Mouse (Mus musculus) limb, embryonic 14.5 days (tissue): ENCODE data around the gene Unk. TPM values are rescaled to one million over a fixed set of nuclear protein-coding genes. Genes with fewer than 3 reads are reported as not detected.

Experiments used
- ATAC-seq: fragments of 200-750 bp; cut with Nextera tagmentation; 2 replicates; pipeline ENCODE4 v1.8.0; 2017; ENCODE audit warnings: low read depth, moderate number of reproducible peaks, moderate TSS enrichment; ENCODE audit not compliant: low FRiP score
- DNase-seq: peaks from one replicate; pipeline ENCODE4 v3.0.0-alpha.2; 2015; ENCODE audit warnings: low spot score
- H3K27ac ChIP-seq: fragments of 300-500 bp; sonication (generic); replicated peaks from 2 replicates; pipeline ENCODE4 v1.5.1; 2014; ENCODE audit warnings: low read depth, mild to moderate bottlenecking, low read length, moderate library complexity, mixed read lengths
- H3K27me3 ChIP-seq: fragments of 300-500 bp; sonication (generic); 2 replicates; pipeline ENCODE4 v1.6.1; 2014; ENCODE audit warnings: low read length, mixed read lengths; ENCODE audit not compliant: control insufficient read depth, insufficient read depth
- H3K36me3 ChIP-seq: fragments of 300-500 bp; sonication (generic); 2 replicates; pipeline ENCODE4 v1.6.1; 2014; ENCODE audit warnings: mild to moderate bottlenecking, low read length, moderate library complexity, mixed read lengths; ENCODE audit not compliant: control insufficient read depth, insufficient read depth
- H3K4me1 ChIP-seq: fragments of 300-500 bp; sonication (generic); 2 replicates; pipeline ENCODE4 v1.6.1; 2014; ENCODE audit warnings: antibody characterized with exemption, low read length, mixed read lengths; ENCODE audit not compliant: control insufficient read depth, insufficient read depth
- H3K4me2 ChIP-seq: fragments of 300-500 bp; sonication (generic); replicated peaks from 2 replicates; pipeline ENCODE4 v1.6.1; 2014; ENCODE audit warnings: low read depth, mild to moderate bottlenecking, low read length, moderate library complexity; ENCODE audit not compliant: severe bottlenecking
- H3K4me3 ChIP-seq: fragments of 300-500 bp; sonication (generic); replicated peaks from 2 replicates; pipeline ENCODE4 v1.5.1; 2014; ENCODE audit warnings: low read length
- H3K9ac ChIP-seq: fragments of 300-500 bp; sonication (generic); 2 replicates; pipeline ENCODE4 v1.6.1; 2014; ENCODE audit warnings: mild to moderate bottlenecking, low read depth, low read length, moderate library complexity; ENCODE audit not compliant: severe bottlenecking
- H3K9me3 ChIP-seq: fragments of 300-500 bp; sonication (generic); 2 replicates; pipeline ENCODE4 v1.6.1; 2016; ENCODE audit warnings: low read length; ENCODE audit not compliant: control insufficient read depth
- POLR2A ChIP-seq: fragments of 200-500 bp; IDR thresholded peaks from 2 replicates; pipeline ENCODE4 v1.8.0; 2012; ENCODE audit warnings: inconsistent platforms, mild to moderate bottlenecking, moderate library complexity, borderline replicate concordance; ENCODE audit not compliant: insufficient read depth, insufficient read length; ENCODE audit errors: extremely low read depth
- WGBS: fragments of 180-500 bp; shearing (Covaris S2); extraction: QIAGEN DNeasy Blood & Tissue Kit; methylation state at CpG from one replicate; pipeline ENCODE4 v1.1.7; 2014; 5-methylcytosine and 5-hydroxymethylcytosine counted together
- polyA plus RNA-seq, 2 experiments: library from polyadenylated mRNA; depleted of rRNA in 1 of 2; stranded (reverse) in 1 of 2; unstranded in 1 of 2; fragments of >200 nt; fragmentation: Nextera tagmentation in 1 of 2; extraction: Ambion mirVana in 1 of 2; gene quantifications; 2 replicates each; pipeline versions ENCODE4 v1.2.1 to v1.2.3; 2012 to 2014

Gene Unk
- polyA plus RNA-seq, 2 experiments: 33.1 to 80.3 TPM

DNA sequence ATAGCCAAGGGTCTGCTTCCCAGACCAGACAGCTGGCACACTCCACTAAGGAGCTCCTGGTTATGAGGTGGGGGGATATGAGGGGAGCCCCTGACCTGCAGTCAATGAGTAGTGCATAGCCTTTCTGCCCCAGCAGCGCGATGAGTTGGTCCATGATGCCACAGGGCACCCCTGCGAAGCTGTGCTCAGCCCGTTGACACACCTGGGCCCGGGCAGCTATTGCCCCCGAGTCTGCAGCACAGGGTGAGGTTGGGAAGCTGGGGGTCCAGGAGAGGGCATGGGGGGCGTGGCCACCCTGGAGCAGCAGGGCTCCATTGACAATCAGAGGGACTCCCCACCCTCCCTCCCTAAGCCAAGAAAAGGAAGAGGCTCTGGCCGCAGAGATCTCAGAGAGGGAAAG, 20.0 kb upstream of the Unk start:
- no peaks in the 10 kb centered on the region for H3K27me3 ChIP-seq
- no peak for DNase-seq
- no peak for ATAC-seq
- H3K36me3 ChIP-seq: peaks cover 37% of the 10 kb centered on the region
- no peak overlapping the region for H3K4me3 ChIP-seq
- H3K27ac ChIP-seq: no peak overlapping the region
- H3K9ac ChIP-seq: no peak overlapping the region
- no peaks in the 10 kb centered on the region for H3K9me3 ChIP-seq
- no peak overlapping the region for H3K4me2 ChIP-seq
- H3K4me1 ChIP-seq: peaks cover 22% of the 10 kb centered on the region
- no peak for TF ChIP-seq POLR2A
- 91% methylated on average over 8 of the region's 8 CpGs for WGBS

DNA sequence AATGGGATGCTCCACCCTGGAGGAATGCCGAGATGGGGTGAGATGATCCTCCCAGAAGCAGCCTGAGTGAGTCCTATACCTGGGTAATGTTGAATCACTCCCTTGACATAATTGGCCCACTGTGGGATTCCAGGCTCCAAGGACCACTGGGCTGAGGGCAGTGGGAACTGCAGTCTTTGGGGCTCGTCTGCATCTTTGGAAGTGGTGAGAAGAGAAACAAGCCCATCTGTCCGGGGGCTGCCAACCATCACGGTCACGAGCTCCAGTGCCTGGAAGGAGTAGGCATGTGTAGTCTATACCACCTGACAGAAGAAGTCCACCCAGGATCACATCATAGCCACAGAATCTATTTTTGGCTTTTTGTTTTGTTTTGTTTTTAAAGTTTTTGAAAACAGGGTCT, 19.2 kb upstream of the Unk start:
- WGBS: 86% methylated on average over 5 of the region's 5 CpGs
- ATAC-seq: no peak
- no peak overlapping the region for H3K9ac ChIP-seq
- no peak overlapping the region for H3K4me3 ChIP-seq
- H3K4me2 ChIP-seq: no peak overlapping the region
- no peak for DNase-seq
- H3K27me3 ChIP-seq: no peaks in the 10 kb centered on the region
- H3K9me3 ChIP-seq: no peaks in the 10 kb centered on the region
- peaks cover 37% of the 10 kb centered on the region for H3K36me3 ChIP-seq
- H3K27ac ChIP-seq: no peak overlapping the region
- no peak for TF ChIP-seq POLR2A
- peaks cover 15% of the 10 kb centered on the region for H3K4me1 ChIP-seq

DNA sequence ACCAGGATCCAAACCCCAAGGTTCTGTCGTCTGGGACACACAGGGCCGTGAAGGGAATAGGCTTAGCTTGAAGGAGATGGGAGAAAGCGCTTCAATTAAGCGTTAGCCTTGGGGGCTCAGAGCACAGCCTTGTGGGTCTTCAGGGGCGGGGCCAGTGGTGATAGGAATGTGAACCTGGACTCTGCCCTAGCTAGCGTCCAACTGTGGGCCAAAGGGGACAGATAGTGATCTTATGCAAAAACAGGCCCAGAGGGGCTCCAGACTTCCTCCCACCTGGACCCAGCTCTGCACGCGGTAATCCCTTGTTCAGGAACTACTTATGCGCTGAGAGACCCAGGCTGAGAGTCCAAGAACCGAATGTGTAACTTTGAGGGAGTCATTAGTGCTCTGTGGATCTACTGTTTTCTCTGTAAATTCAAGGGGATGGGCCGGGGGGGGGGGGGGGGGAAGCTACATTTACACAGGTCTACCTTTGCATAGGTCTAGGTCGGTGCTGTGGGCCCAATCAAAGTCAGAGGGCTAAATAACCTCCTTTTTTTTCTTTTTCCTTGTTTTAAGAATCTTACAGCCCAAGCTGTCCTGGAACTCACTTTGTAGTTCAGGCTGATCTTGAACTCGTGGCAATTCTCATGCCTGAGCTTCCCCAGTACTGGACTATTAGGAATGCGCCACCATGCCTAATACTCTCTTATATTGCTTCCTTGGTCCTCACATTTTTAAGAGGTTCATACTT, 18.4 kb upstream of the Unk start:
- Histone ChIP-seq H3K4me1 (peaks cover 15% of the 10 kb centered on the region), H3K9ac (peak overlapping the region; percentile 82), H3K27me3 (no peaks in the 10 kb centered on the region), H3K4me2 (peak overlapping the region; percentile 66), H3K27ac (peak overlapping the region; percentile 96), H3K36me3 (peaks cover 37% of the 10 kb centered on the region), H3K9me3 (no peaks in the 10 kb centered on the region), H3K4me3 (peak overlapping the region; percentile 72)
- DNase-seq (no peak), ATAC-seq (no peak)
- WGBS: 18% methylated on average over 13 of the region's 14 CpGs
- TF ChIP-seq POLR2A: no peak

DNA sequence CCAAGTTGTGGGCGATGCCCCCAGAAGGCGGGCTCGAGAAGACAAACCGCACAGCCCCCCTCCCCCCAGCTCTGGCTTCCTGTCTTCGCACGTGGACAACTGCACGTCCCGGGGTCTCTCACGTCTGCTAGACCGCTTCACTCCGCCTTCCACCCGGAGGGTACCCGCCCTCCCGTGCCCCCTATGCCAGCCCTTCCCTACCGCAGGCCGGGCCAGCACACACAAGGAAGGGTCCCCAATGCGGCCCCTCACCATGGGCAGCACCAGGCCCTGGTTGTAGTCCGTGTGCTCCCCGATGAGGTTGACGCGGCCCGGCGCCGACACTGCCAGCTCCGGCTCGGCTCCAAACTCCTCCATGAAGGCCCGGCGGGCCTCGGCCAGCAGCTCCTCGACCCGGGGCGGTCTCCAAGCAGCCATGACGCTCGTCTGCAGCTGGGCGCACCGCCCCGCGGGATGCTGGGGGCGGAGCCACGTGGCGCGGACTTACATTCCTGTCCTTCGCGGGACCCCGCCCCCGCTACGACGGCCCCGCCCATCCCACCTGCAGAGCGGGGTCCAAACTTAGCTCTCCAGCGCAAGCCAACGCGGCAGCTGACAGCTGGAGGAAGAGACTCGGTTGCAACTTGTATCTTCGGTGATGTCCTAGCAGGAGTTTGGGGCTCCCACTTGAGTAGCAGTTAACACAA, 17.7 kb upstream of the Unk start, which contains the start of gene Galk1:
TSS of gene Galk1 (minus strand) at position 458 of the 686 bp plus-strand sequence.
- H3K4me1 ChIP-seq: peaks cover 15% of the 10 kb centered on the region
- WGBS: under 1% methylated on average over 50 of the region's 55 CpGs
- no peaks in the 10 kb centered on the region for H3K27me3 ChIP-seq
- H3K27ac ChIP-seq: peak within 1 kb of the TSS; percentile 96
- ATAC-seq (peak; percentile 90), DNase-seq (peak; percentile 94)
- H3K36me3 ChIP-seq: peaks cover 31% of the 10 kb centered on the region
- H3K4me3 ChIP-seq: peak within 1 kb of the TSS; percentile 72
- peak; percentile 64; the same call in 1 of the 2 replicates for TF ChIP-seq POLR2A
- no peaks in the 10 kb centered on the region for H3K9me3 ChIP-seq
- H3K9ac ChIP-seq: peak within 1 kb of the TSS; percentile 82
- H3K4me2 ChIP-seq: peak within 1 kb of the TSS; percentile 66

DNA sequence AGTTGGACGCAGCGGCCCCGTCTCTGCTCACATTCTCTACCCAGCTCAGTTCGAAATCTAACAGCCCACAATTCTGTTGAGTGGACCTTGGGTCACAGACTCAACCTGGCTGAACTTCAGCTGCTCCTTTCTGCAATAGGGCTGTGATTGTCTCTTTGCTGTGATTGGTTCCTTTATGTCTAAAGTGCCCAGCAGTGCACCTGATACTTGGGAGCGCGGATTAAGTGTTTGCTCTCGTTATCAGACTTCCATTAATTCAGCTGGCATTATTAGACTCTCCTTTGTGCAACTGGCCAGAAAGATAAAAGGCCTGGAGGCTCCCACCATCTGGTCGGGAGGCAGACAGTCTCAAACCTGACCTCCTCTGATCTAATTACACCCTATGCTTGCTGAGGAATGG, 15.3 kb upstream of the Unk start:
- no peaks in the 10 kb centered on the region for H3K9me3 ChIP-seq
- H3K4me3 ChIP-seq: no peak overlapping the region
- no peak overlapping the region for H3K4me2 ChIP-seq
- DNase-seq (no peak), ATAC-seq (no peak)
- 66% methylated on average over 8 of the region's 8 CpGs for WGBS
- no peaks in the 10 kb centered on the region for H3K27me3 ChIP-seq
- H3K4me1 ChIP-seq: peaks cover 15% of the 10 kb centered on the region
- TF ChIP-seq POLR2A: no peak
- H3K27ac ChIP-seq: no peak overlapping the region
- H3K9ac ChIP-seq: no peak overlapping the region
- H3K36me3 ChIP-seq: peaks cover 10% of the 10 kb centered on the region
